Mouse (Mus musculus): ENCODE measurements at regions not wholly inside any gene's neighbourhood (a gene's known extent, or its start where the extent isn't known, plus 50 kb on each side); places are given as distances from the start of the nearest gene placed in this dataset.

DNA sequence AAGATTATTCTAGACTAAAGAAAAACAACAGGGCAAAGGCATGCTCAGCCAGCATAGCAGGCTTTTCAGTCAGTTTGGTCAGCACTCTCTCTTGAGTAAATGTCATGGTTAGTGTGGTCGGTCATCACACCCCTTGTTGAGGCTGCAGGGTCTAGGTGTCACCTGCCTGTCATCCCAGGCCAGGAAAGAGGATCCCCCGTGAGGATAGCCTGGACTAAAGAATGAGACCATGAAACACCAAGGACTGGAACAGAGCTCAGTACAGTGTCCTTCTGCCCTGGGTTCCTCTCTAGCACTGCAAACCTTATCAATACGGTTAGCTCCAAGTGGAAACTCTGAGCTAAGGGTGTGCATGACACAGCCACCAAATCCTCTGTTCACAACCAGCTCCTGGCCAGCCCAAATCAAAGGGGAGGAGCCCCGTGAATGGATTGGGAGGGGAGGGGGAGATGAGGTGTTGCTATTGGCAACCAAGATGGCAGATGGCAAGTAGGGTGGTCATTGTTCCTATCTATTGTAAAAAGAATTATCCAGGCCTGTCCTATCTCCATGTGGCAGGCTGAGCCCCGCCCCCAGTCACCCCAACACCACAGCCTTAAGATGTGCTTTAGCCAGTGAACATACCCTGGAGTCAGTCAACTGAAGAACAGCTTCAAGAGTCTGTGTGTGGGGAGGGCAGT lies 87.4 kb downstream of the Cstad start:
- Histone ChIP-seq H3K27ac (ENCODE audit: insufficient read depth, low read length) (no peak overlapping the region), H3K4me3 (ENCODE audit: insufficient read depth, low read length) (no peak overlapping the region), H3K4me1 (ENCODE audit: control insufficient read depth, insufficient read depth, low read length) (peaks cover 2% of the 10 kb centered on the region; the same call in 1 of the 2 replicates)
- no peak for TF ChIP-seq POLR2A (IDR thresholded peaks at IDR 0.05; ENCODE audit: low read depth, low read length)
- TF ChIP-seq CTCF (IDR thresholded peaks at IDR 0.05; ENCODE audit: borderline replicate concordance, insufficient read depth, low read length), result no peak

- no peak overlapping the region for H3K4me3 ChIP-seq (ENCODE audit: insufficient read depth, low read length)
- H3K4me1 ChIP-seq (ENCODE audit: control insufficient read depth, insufficient read depth, low read length), result peaks cover 4% of the 10 kb centered on the region; the same call in 1 of the 2 replicates
- TF ChIP-seq CTCF (IDR thresholded peaks at IDR 0.05; ENCODE audit: borderline replicate concordance, insufficient read depth, low read length) (no peak), POLR2A (IDR thresholded peaks at IDR 0.05; ENCODE audit: low read depth, low read length) (no peak)
- H3K27ac ChIP-seq (ENCODE audit: insufficient read depth, low read length), result no peak overlapping the region
Observed at GRCm38 (mm10) chr2:30681642-30682041, 86.8 kb downstream of the Cstad start.

- peaks cover 5% of the 10 kb centered on the region; the same call in 1 of the 2 replicates for H3K4me1 ChIP-seq (ENCODE audit: control insufficient read depth, insufficient read depth, low read length)
- H3K4me3 ChIP-seq (ENCODE audit: insufficient read depth, low read length), result no peak overlapping the region
- H3K27ac ChIP-seq (ENCODE audit: insufficient read depth, low read length), result no peak overlapping the region
- TF ChIP-seq CTCF (IDR thresholded peaks at IDR 0.05; ENCODE audit: borderline replicate concordance, insufficient read depth, low read length) (no peak), POLR2A (IDR thresholded peaks at IDR 0.05; ENCODE audit: low read depth, low read length) (no peak)
Observed at GRCm38 (mm10) chr2:30679041-30679440, 84.2 kb downstream of the Cstad start.

- TF ChIP-seq CTCF (IDR thresholded peaks at IDR 0.05; ENCODE audit: borderline replicate concordance, insufficient read depth, low read length), result no peak
- no peak for TF ChIP-seq POLR2A (IDR thresholded peaks at IDR 0.05; ENCODE audit: low read depth, low read length)
Observed at GRCm38 (mm10) chr2:30677498-30677897, 82.7 kb downstream of the Cstad start.

DNA sequence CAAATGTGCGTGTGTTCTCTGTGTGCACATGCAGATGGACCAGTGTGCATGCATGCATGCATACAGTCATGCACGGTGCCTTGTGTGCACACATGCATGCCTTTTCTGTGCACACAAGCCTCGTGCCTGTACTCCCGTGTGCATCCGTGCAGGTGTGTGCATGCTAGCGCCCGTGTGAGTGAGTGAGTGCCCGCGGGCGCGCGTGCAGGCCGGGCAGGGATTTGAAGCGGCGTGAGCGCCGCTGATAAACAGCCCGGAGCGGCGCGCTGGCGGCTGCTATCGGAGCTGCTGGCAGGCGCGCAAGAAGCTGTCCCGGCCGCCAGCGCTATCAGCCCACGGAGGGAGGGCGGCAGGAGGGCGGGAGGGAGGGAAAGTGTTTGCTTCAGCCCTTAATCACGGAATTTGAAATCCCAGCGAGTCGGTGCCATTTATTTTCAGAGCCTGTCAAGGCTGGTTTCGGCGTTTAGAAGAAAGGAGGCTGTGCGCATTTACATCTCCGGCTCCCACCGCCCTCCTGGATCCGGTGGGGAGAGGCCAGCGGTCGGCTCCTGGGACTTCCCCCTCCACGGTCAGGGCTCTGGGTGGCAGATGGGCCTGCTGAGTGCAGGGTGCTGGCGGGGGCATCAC lies 82.1 kb downstream of the Cstad start:
- no peak overlapping the region for H3K4me3 ChIP-seq (ENCODE audit: insufficient read depth, low read length)

More at GRCm38 (mm10) chr2:30677498-30677897, 82.7 kb downstream of the Cstad start:
- Histone ChIP-seq H3K27ac (ENCODE audit: insufficient read depth, low read length) (0 out of 2 replicates have a peak overlapping the region, but pooled peaks have one; percentile 2), H3K4me1 (ENCODE audit: control insufficient read depth, insufficient read depth, low read length) (peaks cover 5% of the 10 kb centered on the region; the same call in 1 of the 2 replicates), H3K4me3 (ENCODE audit: insufficient read depth, low read length) (no peak overlapping the region)

GRCm38 (mm10) chr2:30676450-30676832 lies 81.6 kb downstream of the Cstad start:
- no peak overlapping the region for H3K27ac ChIP-seq (ENCODE audit: insufficient read depth, low read length)
- TF ChIP-seq POLR2A (IDR thresholded peaks at IDR 0.05; ENCODE audit: low read depth, low read length) (no peak), CTCF (IDR thresholded peaks at IDR 0.05; ENCODE audit: borderline replicate concordance, insufficient read depth, low read length) (no peak)
- peaks cover 5% of the 10 kb centered on the region; the same call in 1 of the 2 replicates for H3K4me1 ChIP-seq (ENCODE audit: control insufficient read depth, insufficient read depth, low read length)
- no peak overlapping the region for H3K4me3 ChIP-seq (ENCODE audit: insufficient read depth, low read length)

More for the DNA sequence above, 82.1 kb downstream of the Cstad start:
- Histone ChIP-seq H3K4me1 (ENCODE audit: control insufficient read depth, insufficient read depth, low read length) (peaks cover 5% of the 10 kb centered on the region; the same call in 1 of the 2 replicates), H3K27ac (ENCODE audit: insufficient read depth, low read length) (peak overlapping the region; percentile 28; the same call in 1 of the 2 replicates)
- TF ChIP-seq POLR2A (IDR thresholded peaks at IDR 0.05; ENCODE audit: low read depth, low read length), result no peak
- no peak for TF ChIP-seq CTCF (IDR thresholded peaks at IDR 0.05; ENCODE audit: borderline replicate concordance, insufficient read depth, low read length)

- Histone ChIP-seq H3K4me1 (ENCODE audit: control insufficient read depth, insufficient read depth, low read length) (peaks cover 5% of the 10 kb centered on the region; the same call in 1 of the 2 replicates), H3K4me3 (ENCODE audit: insufficient read depth, low read length) (no peak overlapping the region), H3K27ac (ENCODE audit: insufficient read depth, low read length) (no peak overlapping the region)
- TF ChIP-seq POLR2A (IDR thresholded peaks at IDR 0.05; ENCODE audit: low read depth, low read length) (no peak), CTCF (IDR thresholded peaks at IDR 0.05; ENCODE audit: borderline replicate concordance, insufficient read depth, low read length) (no peak)
Observed at GRCm38 (mm10) chr2:30675839-30676238, 81.0 kb downstream of the Cstad start.

DNA sequence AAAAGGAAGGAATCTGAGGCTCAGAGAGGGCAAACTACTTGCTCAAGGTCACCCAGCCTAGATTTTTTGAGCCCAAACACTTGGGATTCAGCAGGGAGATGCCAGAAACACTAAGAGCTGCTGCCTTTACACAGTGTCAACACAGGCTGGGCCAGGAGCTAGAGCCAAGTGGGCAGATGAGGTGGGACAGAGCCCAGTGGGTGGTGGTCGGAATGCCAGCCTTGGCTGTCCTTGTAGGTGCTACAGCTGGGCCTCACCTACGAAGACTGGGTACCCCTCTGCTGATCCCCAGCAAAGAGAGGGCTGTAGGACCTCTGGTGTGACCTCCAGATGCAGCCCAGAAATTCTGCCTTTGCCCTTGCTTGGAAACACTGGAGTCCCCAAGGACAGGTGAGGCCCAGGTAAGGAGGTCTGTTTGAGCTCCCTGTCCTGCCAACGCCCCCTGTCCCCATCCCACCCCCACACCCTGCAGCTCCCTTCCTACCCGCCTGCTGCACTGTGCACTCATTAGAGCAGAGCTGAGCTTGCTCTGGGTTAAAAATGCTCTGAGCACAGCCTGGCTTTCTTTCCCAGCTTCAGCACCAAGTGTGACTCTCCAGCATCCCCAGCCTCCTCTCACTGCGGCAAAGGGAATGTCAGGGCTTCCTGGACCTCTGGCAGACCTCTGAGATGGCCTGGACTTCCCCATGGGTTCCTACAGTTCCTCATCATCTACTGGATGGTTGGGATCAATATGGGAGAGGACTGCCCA lies 76.2 kb downstream of the Cstad start:
- no peak overlapping the region for H3K4me3 ChIP-seq (ENCODE audit: insufficient read depth, low read length)
- H3K4me1 ChIP-seq (ENCODE audit: control insufficient read depth, insufficient read depth, low read length), result no peaks in the 10 kb centered on the region
- no peak overlapping the region for H3K27ac ChIP-seq (ENCODE audit: insufficient read depth, low read length)
- TF ChIP-seq POLR2A (IDR thresholded peaks at IDR 0.05; ENCODE audit: low read depth, low read length) (no peak), CTCF (IDR thresholded peaks at IDR 0.05; ENCODE audit: borderline replicate concordance, insufficient read depth, low read length) (no peak)

DNA sequence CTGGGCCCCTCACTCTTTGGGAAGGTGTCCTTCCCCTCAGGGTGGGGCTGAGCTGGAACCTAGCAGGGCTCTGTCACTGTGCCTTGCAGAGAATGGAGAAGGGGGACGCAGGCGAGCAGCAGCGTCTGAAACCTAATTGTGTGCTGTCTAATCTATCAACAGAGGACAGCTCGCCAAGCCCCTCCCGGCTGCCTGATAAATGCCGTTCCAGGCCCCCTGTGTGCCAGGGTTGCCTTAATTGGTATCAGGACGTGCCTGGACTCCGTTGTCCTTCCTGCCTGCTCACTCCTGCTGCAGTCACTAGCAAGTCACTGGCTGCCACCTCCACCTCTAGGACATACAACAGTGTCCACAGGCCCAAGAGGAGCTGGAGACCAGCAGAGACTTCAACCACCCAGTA lies 72.6 kb downstream of the Cstad start:
- no peaks in the 10 kb centered on the region for H3K4me1 ChIP-seq (ENCODE audit: control insufficient read depth, insufficient read depth, low read length)
- TF ChIP-seq POLR2A (IDR thresholded peaks at IDR 0.05; ENCODE audit: low read depth, low read length), result no peak
- TF ChIP-seq CTCF (IDR thresholded peaks at IDR 0.05; ENCODE audit: borderline replicate concordance, insufficient read depth, low read length), result no peak
- H3K27ac ChIP-seq (ENCODE audit: insufficient read depth, low read length), result no peak overlapping the region
- H3K4me3 ChIP-seq (ENCODE audit: insufficient read depth, low read length), result no peak overlapping the region

Measured in embryonic fibroblast, embryonic 13.5 days (primary cell).